Mouse (Mus musculus): ENCODE data around the gene Sox6. TPM values are rescaled to one million over a fixed set of nuclear protein-coding genes. Genes with fewer than 3 reads are reported as not detected.

Gene Sox6
- total RNA-seq, 1 experiment: 1.2 TPM

DNA sequence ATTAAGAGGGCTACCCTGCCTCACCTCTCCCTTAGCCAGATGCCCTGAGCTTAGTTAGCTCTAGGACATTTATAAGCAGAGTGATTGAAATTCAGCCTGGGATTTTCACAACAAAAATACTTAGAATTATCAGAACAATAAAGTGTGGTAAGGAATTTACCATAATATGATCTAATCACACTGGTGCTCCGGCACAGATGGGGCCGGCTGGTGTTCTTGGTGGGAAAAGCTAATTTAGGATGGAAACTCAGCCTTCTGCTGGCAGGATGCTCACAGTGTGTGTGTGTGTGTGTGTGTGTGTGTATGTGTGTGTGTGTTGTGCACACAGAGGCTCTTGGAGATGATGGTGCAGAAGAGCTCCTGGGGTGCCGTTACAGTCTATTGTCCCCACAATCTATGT, 501.0 kb downstream of the Sox6 start:
- no peak for DNase-seq (ENCODE audit: low read depth, low spot score)
- no peaks in the 10 kb centered on the region for H3K36me3 ChIP-seq (ENCODE audit: control insufficient read depth, insufficient read depth, low read length, poor library complexity, severe bottlenecking)
- H3K9me3 ChIP-seq (ENCODE audit: control insufficient read depth, insufficient read depth, low read depth, low read length): no peaks in the 10 kb centered on the region
- no peak overlapping the region for H3K9ac ChIP-seq (ENCODE audit: insufficient read depth, low read depth, low read length, poor library complexity, severe bottlenecking)
- H3K4me3 ChIP-seq (ENCODE audit: insufficient read depth in 1 of 2, low read depth in 1 of 2, low read length in 2 of 2, poor library complexity in 1 of 2, severe bottlenecking in 1 of 2): no peak overlapping the region
- in situ Hi-C loops (cut with MboI; ENCODE audit: low sequenced_read_pairs in 2 of 2, unreplicated experiment in 2 of 2): no loop called here
- TF ChIP-seq ZC3H11A (IDR thresholded peaks at IDR 0.05; ENCODE audit: borderline replicate concordance, low read depth, low read length) (no peak), MAFK (IDR thresholded peaks at IDR 0.05; ENCODE audit: insufficient read depth, low read depth, low read length) (no peak), CHD2 (IDR thresholded peaks at IDR 0.05; ENCODE audit: low read depth, low read length) (no peak), HCFC1 (IDR thresholded peaks at IDR 0.05; ENCODE audit: borderline replicate concordance, insufficient read depth, low read length) (no peak), ZNF384 (IDR thresholded peaks at IDR 0.05; ENCODE audit: low read depth, low read length) (no peak)
- no peak overlapping the region for H3K27ac ChIP-seq (ENCODE audit: insufficient read depth, low read depth, low read length, poor library complexity, severe bottlenecking)
- no peaks in the 10 kb centered on the region for H3K4me1 ChIP-seq (ENCODE audit: control insufficient read depth in 2 of 2, insufficient read depth in 2 of 2, low read length in 2 of 2, poor library complexity in 1 of 2)

DNA sequence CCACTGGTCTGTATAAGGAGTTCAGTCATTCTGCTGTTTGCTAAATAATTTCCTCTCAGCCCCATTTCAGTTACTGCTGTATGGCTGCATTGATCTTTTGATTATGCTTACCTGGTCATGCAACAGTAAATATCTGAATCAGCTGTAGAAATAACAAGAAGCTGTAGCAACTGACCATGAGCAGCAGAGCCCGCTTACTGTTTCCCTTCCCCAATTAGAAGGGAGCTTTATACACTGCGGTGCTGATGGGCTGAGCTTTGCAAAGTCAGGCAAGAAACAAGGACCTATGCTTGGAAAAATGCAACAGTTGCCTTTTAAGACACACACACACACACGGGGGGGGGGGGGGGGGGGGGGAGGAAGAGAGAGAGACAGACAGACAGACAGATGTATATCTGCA, 502.1 kb downstream of the Sox6 start:
- Histone ChIP-seq H3K9me3 (ENCODE audit: control insufficient read depth, insufficient read depth, low read depth, low read length) (no peaks in the 10 kb centered on the region), H3K36me3 (ENCODE audit: control insufficient read depth, insufficient read depth, low read length, poor library complexity, severe bottlenecking) (no peaks in the 10 kb centered on the region), H3K9ac (ENCODE audit: insufficient read depth, low read depth, low read length, poor library complexity, severe bottlenecking) (no peak overlapping the region), H3K27ac (ENCODE audit: insufficient read depth, low read depth, low read length, poor library complexity, severe bottlenecking) (no peak overlapping the region), H3K4me1 (ENCODE audit: control insufficient read depth in 2 of 2, insufficient read depth in 2 of 2, low read length in 2 of 2, poor library complexity in 1 of 2) (no peaks in the 10 kb centered on the region), H3K4me3 (ENCODE audit: insufficient read depth in 1 of 2, low read depth in 1 of 2, low read length in 2 of 2, poor library complexity in 1 of 2, severe bottlenecking in 1 of 2) (no peak overlapping the region)
- no peak for TF ChIP-seq HCFC1 (IDR thresholded peaks at IDR 0.05; ENCODE audit: borderline replicate concordance, insufficient read depth, low read length)
- no peak for TF ChIP-seq CHD2 (IDR thresholded peaks at IDR 0.05; ENCODE audit: low read depth, low read length)
- no peak for TF ChIP-seq MAFK (IDR thresholded peaks at IDR 0.05; ENCODE audit: insufficient read depth, low read depth, low read length)
- no peak for TF ChIP-seq ZC3H11A (IDR thresholded peaks at IDR 0.05; ENCODE audit: borderline replicate concordance, low read depth, low read length)
- no peak for TF ChIP-seq ZNF384 (IDR thresholded peaks at IDR 0.05; ENCODE audit: low read depth, low read length)
- in situ Hi-C loops (cut with MboI; ENCODE audit: low sequenced_read_pairs in 2 of 2, unreplicated experiment in 2 of 2): no loop called here
- DNase-seq (ENCODE audit: low read depth, low spot score): no peak

DNA sequence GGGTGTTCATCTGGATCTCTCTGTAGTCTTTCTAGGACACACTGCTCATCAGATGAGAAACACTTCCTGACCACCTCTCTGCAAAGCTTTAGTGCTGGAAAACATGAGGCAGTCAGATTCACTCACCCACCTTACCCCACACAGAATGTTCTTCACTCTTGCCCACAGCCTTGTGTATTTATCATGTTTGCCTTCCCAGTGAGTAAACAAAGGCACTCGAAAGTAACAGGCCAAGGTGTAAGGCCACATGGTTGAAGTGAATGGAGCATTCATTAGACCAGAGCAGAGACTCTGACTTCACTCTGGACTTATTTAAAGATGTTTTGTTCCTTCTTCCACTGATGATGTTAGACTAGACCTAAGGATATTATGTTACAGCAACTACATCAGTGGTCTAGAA, 506.7 kb downstream of the Sox6 start:
- Histone ChIP-seq H3K36me3 (ENCODE audit: control insufficient read depth, insufficient read depth, low read length, poor library complexity, severe bottlenecking) (no peaks in the 10 kb centered on the region), H3K9me3 (ENCODE audit: control insufficient read depth, insufficient read depth, low read depth, low read length) (no peaks in the 10 kb centered on the region), H3K27ac (ENCODE audit: insufficient read depth, low read depth, low read length, poor library complexity, severe bottlenecking) (no peak overlapping the region), H3K9ac (ENCODE audit: insufficient read depth, low read depth, low read length, poor library complexity, severe bottlenecking) (no peak overlapping the region), H3K4me1 (ENCODE audit: control insufficient read depth in 2 of 2, insufficient read depth in 2 of 2, low read length in 2 of 2, poor library complexity in 1 of 2) (no peaks in the 10 kb centered on the region), H3K4me3 (ENCODE audit: insufficient read depth in 1 of 2, low read depth in 1 of 2, low read length in 2 of 2, poor library complexity in 1 of 2, severe bottlenecking in 1 of 2) (no peak overlapping the region)
- in situ Hi-C loops (cut with MboI; ENCODE audit: low sequenced_read_pairs in 2 of 2, unreplicated experiment in 2 of 2): no loop called here
- TF ChIP-seq MAFK (IDR thresholded peaks at IDR 0.05; ENCODE audit: insufficient read depth, low read depth, low read length) (no peak), ZNF384 (IDR thresholded peaks at IDR 0.05; ENCODE audit: low read depth, low read length) (no peak), ZC3H11A (IDR thresholded peaks at IDR 0.05; ENCODE audit: borderline replicate concordance, low read depth, low read length) (no peak), HCFC1 (IDR thresholded peaks at IDR 0.05; ENCODE audit: borderline replicate concordance, insufficient read depth, low read length) (no peak), CHD2 (IDR thresholded peaks at IDR 0.05; ENCODE audit: low read depth, low read length) (no peak)
- DNase-seq (ENCODE audit: low read depth, low spot score): no peak

DNA sequence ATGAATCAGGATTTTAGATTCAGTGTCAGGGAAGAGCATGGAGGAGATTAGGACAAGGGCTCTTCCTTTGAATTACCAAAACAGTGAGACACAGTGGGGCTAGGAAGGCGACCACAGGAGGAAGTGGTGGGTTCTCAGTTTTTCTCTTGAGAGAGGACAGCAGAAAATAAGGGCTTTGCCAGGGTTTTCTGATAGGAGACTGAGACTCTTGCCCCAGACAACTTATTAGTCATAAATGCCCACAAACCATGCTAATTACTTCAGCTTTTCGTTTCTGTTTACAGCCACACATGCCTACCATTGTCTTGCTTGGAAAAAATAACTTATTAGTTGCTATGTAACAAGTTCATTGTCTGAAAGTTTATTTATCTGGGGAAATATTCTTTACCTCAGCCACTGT, 507.4 kb downstream of the Sox6 start:
- in situ Hi-C loops (cut with MboI; ENCODE audit: low sequenced_read_pairs in 2 of 2, unreplicated experiment in 2 of 2): no loop called here

DNA sequence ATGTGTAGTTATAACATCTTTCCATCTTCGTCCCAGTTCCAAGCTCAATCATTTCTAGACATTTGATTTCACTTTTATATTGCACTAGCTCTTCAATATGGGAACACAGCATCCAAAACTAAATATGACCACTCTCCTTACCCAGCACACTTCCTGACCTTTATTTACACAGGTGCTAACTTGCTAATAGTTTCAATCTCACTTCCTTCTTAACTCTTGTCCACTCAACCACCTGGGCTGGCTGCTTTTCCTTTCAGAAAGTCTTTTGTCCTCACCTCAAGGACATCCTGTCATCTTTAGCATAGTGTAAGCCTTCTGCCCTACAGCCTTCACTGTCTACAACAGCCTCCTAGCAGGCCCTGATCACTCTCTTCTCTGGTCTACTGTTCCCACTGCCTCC, 520.9 kb downstream of the Sox6 start:
- Histone ChIP-seq H3K4me3 (ENCODE audit: insufficient read depth in 1 of 2, low read depth in 1 of 2, low read length in 2 of 2, poor library complexity in 1 of 2, severe bottlenecking in 1 of 2) (no peak overlapping the region), H3K36me3 (ENCODE audit: control insufficient read depth, insufficient read depth, low read length, poor library complexity, severe bottlenecking) (no peaks in the 10 kb centered on the region), H3K9ac (ENCODE audit: insufficient read depth, low read depth, low read length, poor library complexity, severe bottlenecking) (no peak overlapping the region), H3K4me1 (ENCODE audit: control insufficient read depth in 2 of 2, insufficient read depth in 2 of 2, low read length in 2 of 2, poor library complexity in 1 of 2) (no peaks in the 10 kb centered on the region), H3K9me3 (ENCODE audit: control insufficient read depth, insufficient read depth, low read depth, low read length) (no peaks in the 10 kb centered on the region), H3K27ac (ENCODE audit: insufficient read depth, low read depth, low read length, poor library complexity, severe bottlenecking) (no peak overlapping the region)
- in situ Hi-C loops (cut with MboI; ENCODE audit: low sequenced_read_pairs in 2 of 2, unreplicated experiment in 2 of 2): no loop called here
- no peak for TF ChIP-seq MAFK (IDR thresholded peaks at IDR 0.05; ENCODE audit: insufficient read depth, low read depth, low read length)
- no peak for TF ChIP-seq ZNF384 (IDR thresholded peaks at IDR 0.05; ENCODE audit: low read depth, low read length)
- no peak for TF ChIP-seq CHD2 (IDR thresholded peaks at IDR 0.05; ENCODE audit: low read depth, low read length)
- TF ChIP-seq HCFC1 (IDR thresholded peaks at IDR 0.05; ENCODE audit: borderline replicate concordance, insufficient read depth, low read length): no peak
- no peak for TF ChIP-seq ZC3H11A (IDR thresholded peaks at IDR 0.05; ENCODE audit: borderline replicate concordance, low read depth, low read length)
- DNase-seq (ENCODE audit: low read depth, low spot score): no peak

More for the DNA sequence above, 507.4 kb downstream of the Sox6 start:
- H3K4me1 ChIP-seq (ENCODE audit: control insufficient read depth in 2 of 2, insufficient read depth in 2 of 2, low read length in 2 of 2, poor library complexity in 1 of 2): no peaks in the 10 kb centered on the region
- no peaks in the 10 kb centered on the region for H3K9me3 ChIP-seq (ENCODE audit: control insufficient read depth, insufficient read depth, low read depth, low read length)
- DNase-seq (ENCODE audit: low read depth, low spot score): no peak
- H3K4me3 ChIP-seq (ENCODE audit: insufficient read depth in 1 of 2, low read depth in 1 of 2, low read length in 2 of 2, poor library complexity in 1 of 2, severe bottlenecking in 1 of 2): no peak overlapping the region
- H3K36me3 ChIP-seq (ENCODE audit: control insufficient read depth, insufficient read depth, low read length, poor library complexity, severe bottlenecking): no peaks in the 10 kb centered on the region
- no peak overlapping the region for H3K27ac ChIP-seq (ENCODE audit: insufficient read depth, low read depth, low read length, poor library complexity, severe bottlenecking)
- no peak for TF ChIP-seq ZNF384 (IDR thresholded peaks at IDR 0.05; ENCODE audit: low read depth, low read length)
- TF ChIP-seq ZC3H11A (IDR thresholded peaks at IDR 0.05; ENCODE audit: borderline replicate concordance, low read depth, low read length): no peak
- no peak for TF ChIP-seq MAFK (IDR thresholded peaks at IDR 0.05; ENCODE audit: insufficient read depth, low read depth, low read length)
- no peak for TF ChIP-seq HCFC1 (IDR thresholded peaks at IDR 0.05; ENCODE audit: borderline replicate concordance, insufficient read depth, low read length)
- TF ChIP-seq CHD2 (IDR thresholded peaks at IDR 0.05; ENCODE audit: low read depth, low read length): no peak
- no peak overlapping the region for H3K9ac ChIP-seq (ENCODE audit: insufficient read depth, low read depth, low read length, poor library complexity, severe bottlenecking)
